Mouse (Mus musculus) C2C12 (cell line): ENCODE data around the gene Raph1.

ENCODE experiments used
- CEBPB ChIP-seq: IDR thresholded peaks from one replicate; pipeline ENCODE4 v1.6.1; 2011; ENCODE audit warnings: low read depth, mild to moderate bottlenecking, control low read depth, moderate library complexity
- CTCF ChIP-seq: IDR thresholded peaks from one replicate; pipeline ENCODE4 v1.5.1; 2011; ENCODE audit not compliant: control insufficient read depth, insufficient read depth, insufficient read length
- FOSL1 ChIP-seq: IDR thresholded peaks from one replicate; pipeline ENCODE4 v1.8.0; 2011; ENCODE audit warnings: mild to moderate bottlenecking, low read length; ENCODE audit not compliant: poor library complexity, insufficient read depth, severe bottlenecking
- MAX ChIP-seq: IDR thresholded peaks from one replicate; pipeline ENCODE4 v1.6.1; 2011; ENCODE audit warnings: mild to moderate bottlenecking, control low read depth
- MYOD1 ChIP-seq: IDR thresholded peaks from one replicate; pipeline ENCODE4 v1.6.1; 2011; ENCODE audit warnings: low read depth; ENCODE audit not compliant: control insufficient read depth, insufficient read length
- MYOG ChIP-seq: IDR thresholded peaks from one replicate; pipeline ENCODE4 v1.6.1; 2011; ENCODE audit not compliant: control insufficient read depth, insufficient read length; ENCODE audit errors: extremely low read depth

- TF ChIP-seq CTCF = no peak
- peak; percentile 99 for TF ChIP-seq MYOD1
- no peak for TF ChIP-seq FOSL1
- TF ChIP-seq MAX = no peak
- TF ChIP-seq CEBPB = no peak
- TF ChIP-seq MYOG = no peak
Measured at GRCm38 (mm10) chr1:60572699-60573098, 5.8 kb upstream of the Raph1 start.
